Mouse (Mus musculus): ENCODE data around the gene Tsc22d2. TPM values are rescaled to one million over a fixed set of nuclear protein-coding genes. Genes with fewer than 3 reads are reported as not detected.

The Tsc22d2 gene
- 26.9 and 28.1 TPM in 2 replicates for polyA plus RNA-seq (2016; fragmentation: Nextera tagmentation; extraction: Ambion mirVana)

DNA sequence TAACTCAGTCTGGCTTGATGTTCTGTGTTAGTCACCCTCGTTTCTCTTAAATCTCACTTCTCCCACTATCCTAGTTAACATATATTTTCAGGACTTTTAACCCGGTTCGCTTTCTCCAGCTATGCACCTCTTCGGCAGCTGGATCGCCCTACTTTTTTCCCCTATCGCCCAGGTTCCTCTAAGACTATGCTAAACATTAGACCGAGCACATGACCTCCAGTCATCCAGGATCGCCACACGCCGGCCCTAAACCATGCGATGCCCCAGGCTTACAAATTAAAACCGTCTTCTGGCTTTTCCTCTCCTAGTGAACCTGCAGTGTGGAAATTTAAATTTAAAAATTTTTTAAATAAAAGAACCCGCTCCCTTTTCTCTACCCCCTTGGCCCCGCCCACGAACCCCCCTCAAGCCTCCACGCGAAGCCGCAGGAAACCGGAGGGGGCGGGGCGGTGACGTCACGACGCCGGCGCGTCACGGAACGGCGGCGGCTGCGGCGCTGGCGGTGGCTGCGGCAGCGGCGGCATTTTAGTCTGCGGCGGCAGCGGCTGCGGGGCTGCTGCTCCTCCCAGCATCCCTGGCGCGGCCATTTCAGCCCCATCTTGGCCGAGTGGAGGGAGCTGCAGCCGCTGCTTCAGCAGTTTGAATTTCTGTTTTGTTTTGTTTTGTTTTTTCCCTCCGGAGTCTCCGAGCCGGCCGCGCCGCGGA, at the start of gene Tsc22d2:
TSS of gene Tsc22d2 (plus strand) at position 482 of the 705 bp plus-strand sequence.
- Histone ChIP-seq H3K27me3 (replicated peaks) (no peaks in the 10 kb centered on the region), H3K4me3 (peak within 1 kb of the TSS; percentile 90), H3K9ac (peak within 1 kb of the TSS; percentile 99), H3K4me2 (peak within 1 kb of the TSS; percentile 78), H3K36me3 (peaks cover 11% of the 10 kb centered on the region; the same call in 1 of the 2 replicates), H3K4me1 (replicated peaks) (peaks cover 3% of the 10 kb centered on the region; the same call in 1 of the 2 replicates), H3K27ac (ENCODE audit: poor library complexity, severe bottlenecking) (peak within 1 kb of the TSS; percentile 100), H3K9me3 (replicated peaks) (no peaks in the 10 kb centered on the region)
- under 1% methylated on average over 52 of the region's 52 CpGs for WGBS
- ATAC-seq (ENCODE audit: insufficient number of reproducible peaks, low FRiP score), result peak; percentile 80

DNA sequence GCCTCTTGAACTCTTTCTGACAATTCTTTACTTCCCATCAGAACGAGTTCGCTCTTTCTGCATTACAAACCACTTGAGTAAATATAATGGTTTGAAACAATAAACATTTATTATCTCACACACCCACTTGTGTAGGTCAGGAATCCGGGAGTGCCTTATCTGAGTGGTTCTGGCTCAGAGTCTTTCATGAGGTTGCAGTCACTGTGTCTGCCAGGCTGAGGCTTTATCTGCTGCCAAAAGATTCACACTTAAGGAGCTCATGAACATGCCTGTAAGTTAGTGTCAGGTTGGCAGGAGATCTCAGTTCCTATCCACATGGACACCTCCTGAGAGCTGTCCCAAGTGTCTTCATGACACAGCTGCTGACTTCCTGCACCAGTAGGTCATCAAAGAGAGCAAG, 47.8 kb upstream of the Tsc22d2 start:
- Histone ChIP-seq H3K4me2 (no peak overlapping the region), H3K27me3 (replicated peaks) (no peaks in the 10 kb centered on the region), H3K4me1 (replicated peaks) (peaks cover 37% of the 10 kb centered on the region), H3K36me3 (no peaks in the 10 kb centered on the region), H3K4me3 (no peak overlapping the region), H3K9me3 (replicated peaks) (no peaks in the 10 kb centered on the region), H3K27ac (ENCODE audit: poor library complexity, severe bottlenecking) (peak overlapping the region; percentile 51; the same call in 1 of the 2 replicates), H3K9ac (no peak overlapping the region)
- ATAC-seq (ENCODE audit: insufficient number of reproducible peaks, low FRiP score), result peak; percentile 74
- WGBS, result 10% methylated on average over 3 of the region's 3 CpGs

DNA sequence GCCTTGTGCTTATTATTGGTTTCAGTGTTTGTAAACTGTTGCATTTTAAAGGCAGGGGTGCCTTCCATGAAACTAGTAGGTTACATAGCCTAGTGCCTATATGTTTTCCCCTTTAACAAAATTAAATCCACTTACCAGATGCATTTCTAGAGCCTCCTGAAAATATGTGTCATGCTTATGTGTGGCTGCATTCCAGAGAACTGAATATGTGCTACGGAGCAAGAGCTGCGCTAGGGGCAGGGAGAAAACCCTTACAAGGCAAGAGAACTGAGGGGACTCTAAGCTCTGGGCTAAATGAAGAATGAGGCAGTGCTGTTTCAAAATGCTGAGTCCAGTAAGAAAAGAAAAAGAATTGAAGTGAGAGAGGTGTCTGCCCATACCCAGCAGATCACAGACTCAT, 43.7 kb upstream of the Tsc22d2 start:
- H3K9me3 ChIP-seq (replicated peaks), result no peaks in the 10 kb centered on the region
- peaks cover 51% of the 10 kb centered on the region for H3K4me1 ChIP-seq (replicated peaks)
- no peak overlapping the region for H3K4me3 ChIP-seq
- no peaks in the 10 kb centered on the region for H3K27me3 ChIP-seq (replicated peaks)
- H3K27ac ChIP-seq (ENCODE audit: poor library complexity, severe bottlenecking), result peak overlapping the region; percentile 97; the same call in 1 of the 2 replicates
- 0 out of 2 replicates have a peak overlapping the region, but pooled peaks have one; percentile 15 for H3K9ac ChIP-seq
- no peak; the same call in 1 of the 2 replicates for ATAC-seq (ENCODE audit: insufficient number of reproducible peaks, low FRiP score)
- WGBS, result 39% methylated on average over 2 of the region's 2 CpGs
- H3K4me2 ChIP-seq, result no peak overlapping the region
- no peaks in the 10 kb centered on the region for H3K36me3 ChIP-seq

DNA sequence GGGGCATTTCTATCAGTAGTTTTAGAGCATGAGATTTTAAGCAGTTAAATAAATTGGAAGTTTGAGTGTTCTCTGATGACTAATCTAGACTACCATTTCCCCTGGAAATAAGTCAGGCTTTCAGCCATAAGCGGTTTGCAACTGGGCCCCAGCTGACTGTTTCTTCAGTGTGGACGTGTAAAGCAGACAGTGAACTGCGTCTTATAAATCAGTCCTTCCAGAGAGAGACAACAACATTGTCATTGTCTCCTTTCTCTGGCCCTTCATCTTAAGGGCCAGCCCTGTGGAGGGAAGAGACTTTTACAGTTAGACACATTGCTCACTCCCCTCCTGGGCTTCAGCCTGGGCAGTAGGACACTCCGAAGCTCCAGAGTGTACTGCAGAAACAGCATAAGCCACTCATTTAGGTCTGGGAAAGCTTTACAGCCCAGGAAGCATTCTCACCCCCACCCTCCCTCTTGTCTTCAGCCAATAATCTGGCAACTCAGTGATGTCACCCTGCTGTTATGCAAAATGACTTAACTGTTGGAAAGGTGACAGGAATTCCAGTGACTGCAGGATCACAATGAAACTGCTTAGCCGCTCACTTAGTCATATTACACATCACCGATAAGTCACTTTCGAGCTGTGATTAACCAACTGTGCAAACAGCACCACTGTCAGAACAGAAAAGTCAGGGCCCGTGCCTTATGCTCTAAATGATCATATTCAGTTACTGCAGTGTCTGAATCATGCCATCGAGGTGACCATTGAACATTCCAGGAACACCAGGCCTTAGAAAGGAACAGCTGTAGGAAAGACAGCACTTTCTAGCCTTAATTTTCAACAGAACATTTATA, 42.2 kb upstream of the Tsc22d2 start:
- 5% methylated on average over 9 of the region's 9 CpGs for WGBS
- Histone ChIP-seq H3K4me2 (peak overlapping the region; percentile 56), H3K9me3 (replicated peaks) (no peaks in the 10 kb centered on the region), H3K27me3 (replicated peaks) (no peaks in the 10 kb centered on the region), H3K4me3 (peak overlapping the region; percentile 20), H3K9ac (peak overlapping the region; percentile 59), H3K4me1 (replicated peaks) (peaks cover 47% of the 10 kb centered on the region), H3K36me3 (no peaks in the 10 kb centered on the region), H3K27ac (ENCODE audit: poor library complexity, severe bottlenecking) (peak overlapping the region; percentile 97)
- peak; percentile 88 for ATAC-seq (ENCODE audit: insufficient number of reproducible peaks, low FRiP score)

DNA sequence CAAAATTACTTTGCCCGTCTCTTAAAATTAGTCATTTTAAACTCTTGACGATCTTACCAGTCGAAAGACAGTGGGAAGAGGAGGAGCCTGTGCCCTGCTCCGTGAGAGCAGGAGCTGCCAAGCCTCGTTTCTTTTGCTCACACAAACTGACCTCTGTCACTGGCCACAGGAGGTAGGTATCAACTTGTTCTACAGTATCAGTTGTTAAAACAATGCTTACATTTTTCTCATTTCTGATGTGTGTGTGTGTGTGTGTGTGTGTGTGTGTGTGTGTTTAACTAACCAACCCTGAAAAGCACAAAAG, 41.7 kb upstream of the Tsc22d2 start:
- peak overlapping the region; percentile 20 for H3K4me3 ChIP-seq
- ATAC-seq (ENCODE audit: insufficient number of reproducible peaks, low FRiP score), result no peak
- H3K27me3 ChIP-seq (replicated peaks), result no peaks in the 10 kb centered on the region
- H3K36me3 ChIP-seq, result no peaks in the 10 kb centered on the region
- H3K9me3 ChIP-seq (replicated peaks), result no peaks in the 10 kb centered on the region
- 5% methylated on average over 5 of the region's 5 CpGs for WGBS
- peak overlapping the region; percentile 56 for H3K4me2 ChIP-seq
- peak overlapping the region; percentile 83 for H3K27ac ChIP-seq (ENCODE audit: poor library complexity, severe bottlenecking)
- peaks cover 51% of the 10 kb centered on the region for H3K4me1 ChIP-seq (replicated peaks)
- peak overlapping the region; percentile 59; the same call in 1 of the 2 replicates for H3K9ac ChIP-seq

DNA sequence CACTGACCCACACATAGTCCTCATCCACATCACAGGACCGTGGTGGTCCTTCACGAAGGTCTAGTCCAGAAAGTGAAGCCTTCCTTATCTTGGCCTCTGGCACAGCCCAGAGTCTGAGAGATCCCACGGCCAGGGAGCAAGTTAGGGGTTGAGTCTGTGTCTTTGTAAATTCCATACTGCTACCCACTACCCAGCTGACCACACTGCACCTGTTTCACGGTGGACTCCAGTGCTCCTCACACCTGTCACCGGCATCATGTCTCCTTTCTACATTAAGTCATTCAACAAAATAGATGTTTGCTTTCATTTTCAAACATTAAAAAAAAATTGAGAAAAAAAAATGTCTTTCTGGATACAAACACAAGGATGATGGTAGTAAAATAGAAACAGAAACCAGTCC, 40.2 kb upstream of the Tsc22d2 start:
- H3K27ac ChIP-seq (ENCODE audit: poor library complexity, severe bottlenecking), result no peak overlapping the region
- 74% methylated on average over 5 of the region's 5 CpGs for WGBS
- no peak for ATAC-seq (ENCODE audit: insufficient number of reproducible peaks, low FRiP score)

DNA sequence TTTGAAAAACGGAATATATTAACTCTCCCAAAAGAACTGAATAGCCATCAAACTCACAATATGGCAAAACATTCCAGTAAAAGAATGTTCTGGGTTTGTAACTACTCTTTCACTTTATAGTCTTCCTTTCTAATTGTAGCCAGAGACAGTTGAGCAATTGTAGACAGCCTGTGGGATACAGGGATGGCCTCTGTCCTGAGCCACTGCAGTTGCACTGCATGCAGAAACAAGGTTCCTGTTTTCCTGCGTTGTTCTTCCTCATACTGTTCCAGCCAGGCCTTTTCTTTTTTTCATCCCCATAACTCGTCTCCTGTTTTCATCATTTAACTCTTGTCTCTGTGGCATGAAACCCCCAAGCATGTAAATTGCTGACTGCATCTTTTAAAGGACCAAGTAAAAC, 37.8 kb upstream of the Tsc22d2 start:
- H3K4me3 ChIP-seq, result no peak overlapping the region
- H3K9me3 ChIP-seq (replicated peaks), result no peaks in the 10 kb centered on the region
- no peaks in the 10 kb centered on the region for H3K36me3 ChIP-seq
- peaks cover 31% of the 10 kb centered on the region for H3K4me1 ChIP-seq (replicated peaks)
- no peak overlapping the region for H3K27ac ChIP-seq (ENCODE audit: poor library complexity, severe bottlenecking)
- H3K4me2 ChIP-seq, result no peak overlapping the region
- 71% methylated on average over 3 of the region's 3 CpGs for WGBS
- no peak for ATAC-seq (ENCODE audit: insufficient number of reproducible peaks, low FRiP score)
- no peaks in the 10 kb centered on the region for H3K27me3 ChIP-seq (replicated peaks)
- H3K9ac ChIP-seq, result no peak overlapping the region

More for the DNA sequence above, 40.2 kb upstream of the Tsc22d2 start:
- no peak overlapping the region for H3K9ac ChIP-seq
- H3K4me3 ChIP-seq, result no peak overlapping the region
- H3K9me3 ChIP-seq (replicated peaks), result no peaks in the 10 kb centered on the region
- H3K4me1 ChIP-seq (replicated peaks), result peaks cover 51% of the 10 kb centered on the region
- H3K36me3 ChIP-seq, result no peaks in the 10 kb centered on the region
- H3K4me2 ChIP-seq, result no peak overlapping the region
- H3K27me3 ChIP-seq (replicated peaks), result no peaks in the 10 kb centered on the region

DNA sequence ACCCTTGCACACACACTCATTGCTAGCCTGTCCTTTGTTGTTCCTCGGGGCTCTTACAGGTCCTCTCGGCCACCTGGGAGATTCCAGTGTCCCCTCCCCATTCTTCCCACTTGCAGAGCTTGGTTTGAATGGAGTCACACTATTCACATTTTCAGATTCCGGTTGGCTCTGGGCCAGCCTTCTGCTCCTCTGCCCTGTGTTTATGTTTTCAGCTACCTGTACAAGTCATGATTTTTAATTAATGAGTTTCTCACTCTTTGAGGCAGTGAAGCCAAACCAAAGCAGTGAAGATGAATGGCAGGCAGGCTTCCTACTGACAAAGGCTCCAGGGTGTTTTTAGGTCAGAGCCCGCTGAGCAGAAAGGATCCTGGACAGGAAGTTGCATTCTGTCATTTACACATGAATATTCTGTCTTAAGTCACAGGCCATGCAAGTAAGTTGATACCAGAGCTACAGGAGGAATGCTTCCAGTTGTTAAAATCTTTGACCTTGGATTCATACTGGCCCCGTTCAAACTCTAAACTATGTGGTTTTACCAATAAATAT, 36.9 kb upstream of the Tsc22d2 start:
- Histone ChIP-seq H3K36me3 (no peaks in the 10 kb centered on the region), H3K4me2 (no peak overlapping the region), H3K27ac (ENCODE audit: poor library complexity, severe bottlenecking) (no peak overlapping the region), H3K9ac (no peak overlapping the region), H3K9me3 (replicated peaks) (no peaks in the 10 kb centered on the region), H3K27me3 (replicated peaks) (no peaks in the 10 kb centered on the region), H3K4me1 (replicated peaks) (peaks cover 25% of the 10 kb centered on the region), H3K4me3 (no peak overlapping the region)
- ATAC-seq (ENCODE audit: insufficient number of reproducible peaks, low FRiP score), result no peak
- 57% methylated on average over 5 of the region's 5 CpGs for WGBS

DNA sequence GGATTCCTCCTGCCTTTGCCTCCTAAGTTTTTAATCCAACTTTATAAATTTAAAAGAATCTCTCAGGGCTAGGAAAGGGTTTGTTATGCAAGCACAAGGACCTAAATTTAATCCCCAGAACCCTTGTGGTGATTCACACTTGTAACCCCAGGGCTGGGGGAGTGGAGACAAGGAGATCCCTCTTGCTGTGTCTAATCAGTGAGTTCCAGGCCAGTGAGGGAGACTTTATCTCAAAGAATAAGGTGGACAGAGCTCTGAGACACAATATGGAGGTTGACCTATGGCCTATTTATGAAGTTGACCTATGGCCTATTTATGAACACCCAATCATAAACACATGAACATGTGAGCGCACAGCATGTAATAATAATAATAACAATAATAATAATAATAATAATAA, 31.8 kb upstream of the Tsc22d2 start:
- ATAC-seq (ENCODE audit: insufficient number of reproducible peaks, low FRiP score), result no peak; the same call in 1 of the 2 replicates
- Histone ChIP-seq H3K4me3 (no peak overlapping the region), H3K9me3 (replicated peaks) (no peaks in the 10 kb centered on the region), H3K4me2 (no peak overlapping the region), H3K27me3 (replicated peaks) (no peaks in the 10 kb centered on the region), H3K36me3 (no peaks in the 10 kb centered on the region), H3K27ac (ENCODE audit: poor library complexity, severe bottlenecking) (no peak overlapping the region), H3K9ac (no peak overlapping the region), H3K4me1 (replicated peaks) (peaks cover 1% of the 10 kb centered on the region; the same call in 1 of the 2 replicates)
- 91% methylated on average over 1 of the region's 1 CpGs for WGBS

DNA sequence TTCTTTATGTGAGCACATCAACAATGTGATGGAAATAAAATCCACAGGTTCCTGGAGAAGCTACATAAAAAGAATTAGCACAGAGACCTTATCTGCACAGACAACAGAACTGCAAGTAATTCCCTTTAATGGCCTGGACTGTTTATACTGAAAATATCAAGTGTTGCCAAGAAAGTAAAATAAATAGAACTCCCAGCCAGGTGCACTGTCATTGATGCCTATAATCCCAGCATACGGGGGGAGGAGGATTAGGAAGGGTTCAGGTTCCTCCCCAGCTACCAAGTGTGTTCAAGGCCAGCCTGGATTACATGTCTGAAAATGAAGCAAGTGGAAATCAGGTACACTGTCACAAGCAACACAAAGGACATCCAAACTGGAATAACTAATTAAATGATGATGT, 29.5 kb upstream of the Tsc22d2 start:
- no peaks in the 10 kb centered on the region for H3K9me3 ChIP-seq (replicated peaks)
- no peak overlapping the region for H3K4me3 ChIP-seq
- H3K4me1 ChIP-seq (replicated peaks), result no peaks in the 10 kb centered on the region
- H3K27me3 ChIP-seq (replicated peaks), result no peaks in the 10 kb centered on the region
- H3K4me2 ChIP-seq, result no peak overlapping the region
- H3K9ac ChIP-seq, result no peak overlapping the region
- no peak for ATAC-seq (ENCODE audit: insufficient number of reproducible peaks, low FRiP score)
- WGBS, result 42% methylated on average over 1 of the region's 1 CpGs
- H3K36me3 ChIP-seq, result no peaks in the 10 kb centered on the region
- no peak overlapping the region for H3K27ac ChIP-seq (ENCODE audit: poor library complexity, severe bottlenecking)

DNA sequence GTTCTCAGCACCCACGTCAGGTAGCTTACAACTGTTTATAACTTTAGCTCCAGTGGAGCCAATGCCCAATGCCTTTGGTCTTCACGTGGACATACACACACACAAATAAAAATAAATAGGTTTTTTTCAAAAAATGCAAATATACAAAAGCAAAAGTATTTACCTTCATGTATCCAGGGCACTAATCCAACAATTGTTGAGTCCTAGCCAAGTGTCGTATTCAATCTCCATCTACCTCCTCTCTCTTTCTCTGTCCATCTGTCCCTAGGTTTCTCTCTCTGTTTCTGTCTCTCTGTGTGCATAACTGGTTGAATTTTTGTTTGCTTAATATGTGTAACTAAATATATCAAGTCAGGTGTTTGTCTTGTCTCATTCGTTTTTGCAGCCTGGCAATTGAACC, 25.8 kb upstream of the Tsc22d2 start:
- H3K9me3 ChIP-seq (replicated peaks), result no peaks in the 10 kb centered on the region
- H3K9ac ChIP-seq, result no peak overlapping the region
- H3K4me2 ChIP-seq, result no peak overlapping the region
- H3K4me3 ChIP-seq, result no peak overlapping the region
- 85% methylated on average over 4 of the region's 4 CpGs for WGBS
- no peak for ATAC-seq (ENCODE audit: insufficient number of reproducible peaks, low FRiP score)
- H3K27ac ChIP-seq (ENCODE audit: poor library complexity, severe bottlenecking), result no peak overlapping the region
- H3K27me3 ChIP-seq (replicated peaks), result no peaks in the 10 kb centered on the region
- H3K36me3 ChIP-seq, result no peaks in the 10 kb centered on the region
- no peaks in the 10 kb centered on the region for H3K4me1 ChIP-seq (replicated peaks)

Measured in heart, embryonic 12.5 days (tissue).